Mouse (Mus musculus) small intestine, adult 10 weeks (tissue): ENCODE results near the gene Asb13. TPM values are rescaled to one million over a fixed set of nuclear protein-coding genes. Genes with fewer than 3 reads are reported as not detected.

Experiments
- polyA plus RNA-seq: library from polyadenylated mRNA; stranded (reverse); fragments of 350-450 nt; fragmentation: Illumina TruSeq; extraction: RNeasy Lipid Tissue Mini Kit (QIAGEN cat#74804); gene quantifications from one replicate; pipeline ENCODE4 v1.2.3, GENCODE M21; 2014; ENCODE audit warnings: low replicate concordance

The Asb13 gene
- polyA plus RNA-seq, result 38.7 TPM

GRCm38 (mm10) chr13:3633895-3634811 is at the start of gene Asb13:
Gene Asb13, plus strand, starts transcription at chr13:3634032.

GRCm38 (mm10) chr13:3610795-3611438 is 22.9 kb upstream of the Asb13 start, which contains the start of gene Fam208b:
Gene Fam208b, minus strand, starts transcription at chr13:3611108.

Other genes starting within 250 kb of the Asb13 start
- gene Gdi2, start 96.0 kb upstream of the Asb13 start, polyA plus RNA-seq, result 1,735 TPM
- 57.3 TPM for gene Fam208b, start 22.9 kb upstream of the Asb13 start, polyA plus RNA-seq
- gene Calml3, start 170.3 kb downstream of the Asb13 start, polyA plus RNA-seq, result not detected
- not detected for gene Calm4, start 203.7 kb downstream of the Asb13 start, polyA plus RNA-seq
- not detected for gene Calm5, start 220.1 kb downstream of the Asb13 start, polyA plus RNA-seq